Mouse (Mus musculus) mammary gland, adult 2 months (tissue): ENCODE results near the gene Cnot8. TPM values are rescaled to one million over a fixed set of nuclear protein-coding genes. Genes with fewer than 3 reads are reported as not detected.

ENCODE experiments used
- polyA plus RNA-seq: library from polyadenylated mRNA; depleted of rRNA; stranded (reverse); fragments of >200 nt; gene quantifications from 2 replicates; pipeline ENCODE4 v1.2.3, GENCODE M21; 2012; ENCODE audit warnings: low replicate concordance; rRNA removed

Cnot8 gene
- polyA plus RNA-seq: 38.5 and 77.2 TPM in 2 replicates

GRCm38 (mm10) chr11:58103697-58104306 lies at the start of gene Cnot8:
TSS of gene Cnot8 (plus strand) at chr11:58104153.

GRCm38 (mm10) chr11:58093021-58093528 lies 10.9 kb upstream of the Cnot8 start, which contains the start of gene Gm12248:
TSS of gene Gm12248 (minus strand) at chr11:58093134.

Other genes starting within 250 kb of the Cnot8 start
- 37.6 and 38.1 TPM in 2 replicates for gene Larp1, start 95.1 kb upstream of the Cnot8 start, polyA plus RNA-seq
- 1.5 and 3.7 TPM in 2 replicates for gene Gm12248, start 11.0 kb upstream of the Cnot8 start, polyA plus RNA-seq
- gene Gemin5, start 64.4 kb downstream of the Cnot8 start, polyA plus RNA-seq: 6.9 and 8.1 TPM in 2 replicates
- gene Mrpl22, start 67.5 kb downstream of the Cnot8 start, polyA plus RNA-seq: 15.7 and 28.1 TPM in 2 replicates
- gene Igtp, start 95.4 kb downstream of the Cnot8 start, polyA plus RNA-seq: 24.0 and 32.0 TPM in 2 replicates
- 17.9 and 38.0 TPM in 2 replicates for gene Irgm2, start 95.5 kb downstream of the Cnot8 start, polyA plus RNA-seq
- 0.10 and 0.69 TPM in 2 replicates for gene 4930438A08Rik, start 170.6 kb downstream of the Cnot8 start, polyA plus RNA-seq
- gene Zfp692, start 202.9 kb downstream of the Cnot8 start, polyA plus RNA-seq: 23.9 and 26.7 TPM in 2 replicates
- 36.8 and 48.8 TPM in 2 replicates for gene Zfp672, start 226.2 kb downstream of the Cnot8 start, polyA plus RNA-seq
- gene Sh3bp5l, start 226.6 kb downstream of the Cnot8 start, polyA plus RNA-seq: 31.9 and 32.8 TPM in 2 replicates